Mouse (Mus musculus) layer of hippocampus, postnatal 14 days (tissue): ENCODE data around the gene Os9. TPM values are rescaled to one million over a fixed set of nuclear protein-coding genes. Genes with fewer than 3 reads are reported as not detected.

Experiments used
- DNase-seq, 2 experiments: peaks; one replicate each; pipeline ENCODE4 v3.0.0; 2021 to 2022; ENCODE audit warnings: low spot score in 2 of 2, mixed read lengths in 1 of 2
- total RNA-seq, 2 experiments: library from RNA; stranded (reverse); gene quantifications; 2 replicates each; pipeline ENCODE4 v1.2.3; 2021

The Os9 gene
- total RNA-seq, 2 experiments from 2014 or later = 100 to 103 TPM

GRCm38 (mm10) chr10:127048608-127049394 is 72.1 kb downstream of the Os9 start:
- DNase-seq = no peak

- DNase-seq = no peak
Observed at GRCm38 (mm10) chr10:127047954-127048353, 73.0 kb downstream of the Os9 start, which contains the start of gene Cyp27b1. Cyp27b1 (plus strand) TSS chr10:127048250.

Other genes with a start within 250 kb of the Os9 start
- 1 to 10 TPM; 8.9 to 9.2 TPM for gene Atp23, start 219.8 kb downstream of the Os9 start, total RNA-seq
- gene Ctdsp2, start 142.4 kb downstream of the Os9 start, total RNA-seq = 10 to 100 TPM; 90.7 to 93.6 TPM
- gene Avil, start 120.4 kb downstream of the Os9 start, total RNA-seq = under 1 TPM; 0.48 to 0.62 TPM
- gene Tsfm, start 90.3 kb downstream of the Os9 start, total RNA-seq = 10 to 100 TPM; 27.4 to 31.9 TPM
- 10 to 100 TPM; 10.2 to 10.9 TPM for gene Mettl1, start 79.7 kb downstream of the Os9 start, total RNA-seq
- gene Eef1akmt3, start 79.6 kb downstream of the Os9 start, total RNA-seq = under 1 TPM; 0.36 to 0.41 TPM
- 1 to 10 TPM in 1 of 2 experiments, under 1 TPM in 1; 0.74 to 1.0 TPM for gene Cyp27b1, start 72.9 kb downstream of the Os9 start, total RNA-seq
- gene March9, start 60.9 kb downstream of the Os9 start, total RNA-seq = 10 to 100 TPM; 31.8 to 34.9 TPM
- 100 to 1,000 TPM; 120 to 123 TPM for gene Cdk4, start 57.6 kb downstream of the Os9 start, total RNA-seq
- 10 to 100 TPM; 62.7 to 65.4 TPM for gene Tspan31, start 50.9 kb downstream of the Os9 start, total RNA-seq
- 100 to 1,000 TPM; 719 to 736 TPM for gene Agap2, start 45.8 kb downstream of the Os9 start, total RNA-seq
- gene B4galnt1, start 44.1 kb upstream of the Os9 start, total RNA-seq = 100 to 1,000 TPM; 108 to 110 TPM
- 1 to 10 TPM; 4.6 to 5.9 TPM for gene Slc26a10, start 59.5 kb upstream of the Os9 start, total RNA-seq
- gene Arhgef25, start 69.0 kb upstream of the Os9 start, total RNA-seq = 100 to 1,000 TPM; 196 to 200 TPM
- gene Dtx3, start 74.6 kb upstream of the Os9 start, total RNA-seq = 100 to 1,000 TPM; 200 to 207 TPM
- gene Pip4k2c, start 90.5 kb upstream of the Os9 start, total RNA-seq = 10 to 100 TPM; 65.7 to 69.2 TPM
- gene Kif5a, start 142.2 kb upstream of the Os9 start, total RNA-seq = 100 to 1,000 TPM; 413 to 455 TPM
- gene Dctn2, start 145.2 kb upstream of the Os9 start, total RNA-seq = 100 to 1,000 TPM; 298 to 304 TPM
- gene Mbd6, start 167.9 kb upstream of the Os9 start, total RNA-seq = 10 to 100 TPM; 46.0 to 53.3 TPM
- 10 to 100 TPM; 56.3 to 59.4 TPM for gene Mars, start 190.7 kb upstream of the Os9 start, total RNA-seq
- 1 to 10 TPM in 1 of 2 experiments, under 1 TPM in 1; 0.99 to 1.1 TPM for gene Arhgap9, start 200.8 kb upstream of the Os9 start, total RNA-seq
- gene Gli1, start 220.8 kb upstream of the Os9 start, total RNA-seq = 1 to 10 TPM; 2.0 to 3.3 TPM
- gene Inhbe, start 233.3 kb upstream of the Os9 start, total RNA-seq = under 1 TPM in 1 of 2 experiments, not detected in 1; 0.07 TPM
- gene Inhbc, start 249.3 kb upstream of the Os9 start, total RNA-seq = not detected